Comparison of ENCODE assay signal across 27 mouse cellular contexts in genomic region chr11:44901715-44902114, GRCm38 (mm10).
A peak's percentile ranks its signal among the peaks of the same experiment; 100 is the strongest.
DNase-seq lines count a peak whose midpoint lies in the region; ATAC-seq lines count a peak whose summit lies in the region.
"Had no signal": no experiment of that assay in that cellular context is flagged by ENCODE, and none has a peak within 500 bp of the region (broad histone marks: within the 10 kb centered on the region; RNA-seq: fewer than 3 reads in every experiment).

No protein-coding gene starts in this region.

- H3K4me2 ChIP-seq in hindbrain, embryonic 13.5 days: no peak overlapping the region
- no peak overlapping the region for H3K4me2 ChIP-seq in hindbrain, embryonic 14.5 days (replicated peaks)
- H3K4me2 ChIP-seq in neural tube, embryonic 15.5 days: no peak overlapping the region
- H3K4me2 ChIP-seq: forebrain, embryonic 12.5 days; heart, embryonic 13.5 days; kidney, embryonic 15.5 days; limb, embryonic 13.5 days; liver, embryonic 11.5 days; midbrain, embryonic 15.5 days; neural tube, embryonic 12.5 days had no signal

- no peaks in the 10 kb centered on the region for H3K9me3 ChIP-seq in hindbrain, embryonic 13.5 days
- no peaks in the 10 kb centered on the region for H3K9me3 ChIP-seq in hindbrain, embryonic 14.5 days (ENCODE audit: control insufficient read depth, low read length)
- H3K9me3 ChIP-seq in neural tube, embryonic 15.5 days (replicated peaks): no peaks in the 10 kb centered on the region
- H3K9me3 ChIP-seq: forebrain, embryonic 12.5 days; heart, embryonic 13.5 days; kidney, embryonic 15.5 days; limb, embryonic 13.5 days; megakaryocyte, embryonic 14.5 days; midbrain, embryonic 15.5 days; neural tube, embryonic 12.5 days had no signal

- no peak overlapping the region for H3K9ac ChIP-seq in hindbrain, embryonic 13.5 days
- no peak overlapping the region for H3K9ac ChIP-seq in hindbrain, embryonic 14.5 days
- no peak overlapping the region for H3K9ac ChIP-seq in neural tube, embryonic 15.5 days (replicated peaks)
- H3K9ac ChIP-seq: forebrain, embryonic 12.5 days; forebrain, postnatal 0 days; heart, embryonic 13.5 days; kidney, embryonic 15.5 days; limb, embryonic 13.5 days; midbrain, embryonic 15.5 days; neural tube, embryonic 12.5 days had no signal

- 63% methylated on average over 2 of the region's 2 CpGs for WGBS in hindbrain, embryonic 13.5 days
- WGBS in hindbrain, embryonic 14.5 days: 58% methylated on average over 2 of the region's 2 CpGs
- WGBS in neural tube, embryonic 15.5 days: 50% methylated on average over 2 of the region's 2 CpGs

- H3K4me3 ChIP-seq in hindbrain, embryonic 13.5 days: no peak overlapping the region
- H3K4me3 ChIP-seq in hindbrain, embryonic 14.5 days (replicated peaks; ENCODE audit: low read length): no peak overlapping the region
- H3K4me3 ChIP-seq in neural tube, embryonic 15.5 days (replicated peaks): no peak overlapping the region
- H3K4me3 ChIP-seq: erythroblast, embryonic 14.5 days; forebrain, embryonic 12.5 days; heart, embryonic 13.5 days; kidney, embryonic 15.5 days; layer of hippocampus, adult 2 months; left cerebral cortex, adult 2 months; limb, embryonic 13.5 days; megakaryocyte, embryonic 14.5 days; midbrain, embryonic 15.5 days; neural tube, embryonic 12.5 days had no signal

- H3K27ac ChIP-seq in hindbrain, embryonic 13.5 days: peak overlapping the region; percentile 62
- H3K27ac ChIP-seq in hindbrain, embryonic 14.5 days: no peak overlapping the region; the same call in 1 of the 2 replicates
- H3K27ac ChIP-seq in neural tube, embryonic 15.5 days (replicated peaks): peak overlapping the region; percentile 37
- H3K27ac ChIP-seq: heart, embryonic 13.5 days; kidney, embryonic 15.5 days; layer of hippocampus, adult 2 months; left cerebral cortex, adult 2 months; limb, embryonic 13.5 days; midbrain, embryonic 15.5 days; neural tube, embryonic 12.5 days had no signal

- no peaks in the 10 kb centered on the region for H3K36me3 ChIP-seq in hindbrain, embryonic 13.5 days
- no peaks in the 10 kb centered on the region for H3K36me3 ChIP-seq in hindbrain, embryonic 14.5 days (replicated peaks; ENCODE audit: control insufficient read depth, insufficient read depth)
- H3K36me3 ChIP-seq in neural tube, embryonic 15.5 days: no peaks in the 10 kb centered on the region
- H3K36me3 ChIP-seq: forebrain, embryonic 12.5 days; heart, embryonic 13.5 days; kidney, embryonic 15.5 days; limb, embryonic 13.5 days; midbrain, embryonic 15.5 days; neural tube, embryonic 12.5 days had no signal

- H3K27me3 ChIP-seq in hindbrain, embryonic 13.5 days: no peaks in the 10 kb centered on the region
- H3K27me3 ChIP-seq in hindbrain, embryonic 14.5 days (ENCODE audit: control insufficient read depth, insufficient read depth, low read length): no peaks in the 10 kb centered on the region
- H3K27me3 ChIP-seq in neural tube, embryonic 15.5 days (replicated peaks): no peaks in the 10 kb centered on the region
- H3K27me3 ChIP-seq: heart, embryonic 13.5 days; kidney, embryonic 15.5 days; limb, embryonic 13.5 days; megakaryocyte, embryonic 14.5 days; midbrain, embryonic 15.5 days; neural tube, embryonic 12.5 days had no signal

- ATAC-seq in hindbrain, embryonic 13.5 days (ENCODE audit: low FRiP score): no peak
- no peak for ATAC-seq in hindbrain, embryonic 14.5 days (ENCODE audit: low FRiP score)
- ATAC-seq in neural tube, embryonic 15.5 days (ENCODE audit: low FRiP score): no peak
- ATAC-seq: activated CD4-positive, CD25-positive, alpha-beta regulatory T cell, adult 4 months; forebrain, postnatal 0 days; inflammation-experienced regulatory T-cells, adult 6 months; midbrain, embryonic 15.5 days had no signal

- no peak for DNase-seq in hindbrain, embryonic 14.5 days (ENCODE audit: low spot score)
- DNase-seq in spleen, postnatal 36 days (ENCODE audit: low spot score in 2 of 2): peak; percentile 57
- DNase-seq in spleen, adult 18-20 months: no peak
- no peak for DNase-seq in cerebellum, postnatal 10 days
- DNase-seq in thymus, postnatal 0 days (ENCODE audit: low spot score): no peak
- DNase-seq: forebrain, postnatal 0 days; heart, postnatal 10 days; kidney, adult 11 months; kidney, postnatal 25 days; lung, postnatal 36 days; retina, postnatal 1 day; thymus, postnatal 25 days had no signal

- peaks cover 57% of the 10 kb centered on the region for H3K4me1 ChIP-seq in hindbrain, embryonic 13.5 days (replicated peaks)
- H3K4me1 ChIP-seq in hindbrain, embryonic 14.5 days (replicated peaks; ENCODE audit: control insufficient read depth, insufficient read depth, low read length): peaks cover 43% of the 10 kb centered on the region
- peaks cover 58% of the 10 kb centered on the region for H3K4me1 ChIP-seq in neural tube, embryonic 15.5 days

Comparison
In these comparisons a context has a peak if more than half of its experiments do, and no peak if none do; other contexts are left out.
1. DNase-seq: peak in spleen, postnatal 36 days (2 of 2); none in hindbrain, embryonic 14.5 days (single experiment), spleen, adult 18-20 months (0 of 2), cerebellum, postnatal 10 days (0 of 2) and thymus, postnatal 0 days (single experiment).